Mouse (Mus musculus) c-Kit-negative CD71-positive TER-119-positive erythroid progenitor cells, embryonic 14.5 days (primary cell): Measurements from ENCODE around the gene Serpina3i.
"Not testable (repeated sequence)": the region's sequence is repeated elsewhere in the genome, so short reads cannot be mapped to it uniquely, and the experiment has no call there.

Experiments used
- DNase-seq: peaks from one replicate; pipeline ENCODE4 v3.0.0-alpha.2; 2013; ENCODE audit warnings: low read depth, low spot score

Gene Serpina3i

GRCm38 (mm10) chr12:104262863-104263262 is at the start of gene Serpina3i:
Gene Serpina3i (plus strand): TSS chr12:104263122.
- no peak for DNase-seq

- no peak for DNase-seq
These were observed 49.1 kb upstream of the Serpina3i start for GRCm38 (mm10) chr12:104213689-104214444.

- no peak for DNase-seq
These were observed 48.5 kb upstream of the Serpina3i start, which contains the start of gene Serpina3f for GRCm38 (mm10) chr12:104214445-104214753. Gene Serpina3f (plus strand): TSS chr12:104214544.

- no peak for DNase-seq
These were observed 47.7 kb upstream of the Serpina3i start for GRCm38 (mm10) chr12:104215249-104215648.

- DNase-seq: no peak
These were observed 41.3 kb upstream of the Serpina3i start for GRCm38 (mm10) chr12:104221616-104222015.

- no peak for DNase-seq
These were observed 39.2 kb upstream of the Serpina3i start for GRCm38 (mm10) chr12:104223690-104224089.

- DNase-seq: no peak
These were observed 38.2 kb upstream of the Serpina3i start for GRCm38 (mm10) chr12:104224598-104225300.

- DNase-seq: no peak
These were observed 32.2 kb upstream of the Serpina3i start for GRCm38 (mm10) chr12:104230762-104231161.

GRCm38 (mm10) chr12:104235915-104236314 is 27.0 kb upstream of the Serpina3i start, which contains the start of gene Serpina3g:
Gene Serpina3g (plus strand): TSS chr12:104236245.
- DNase-seq: no peak

GRCm38 (mm10) chr12:104238048-104238447 is 24.9 kb upstream of the Serpina3i start:
- not testable (repeated sequence) for DNase-seq

GRCm38 (mm10) chr12:104243307-104243706 is 19.6 kb upstream of the Serpina3i start:
- DNase-seq: no peak

GRCm38 (mm10) chr12:104245092-104245491 is 17.8 kb upstream of the Serpina3i start:
- DNase-seq: no peak

GRCm38 (mm10) chr12:104245595-104245994 is 17.3 kb upstream of the Serpina3i start:
- DNase-seq: no peak

- no peak for DNase-seq
These were observed 15.3 kb upstream of the Serpina3i start for GRCm38 (mm10) chr12:104247553-104248002.

- no peak for DNase-seq
These were observed 14.7 kb upstream of the Serpina3i start for GRCm38 (mm10) chr12:104248231-104248630.

- no peak for DNase-seq
These were observed 1.9 kb upstream of the Serpina3i start for GRCm38 (mm10) chr12:104261041-104261440.

- DNase-seq: no peak
These were observed 3.5 kb downstream of the Serpina3i start for GRCm38 (mm10) chr12:104266374-104266773.

GRCm38 (mm10) chr12:104278216-104279055 is 15.5 kb downstream of the Serpina3i start:
- no peak for DNase-seq

GRCm38 (mm10) chr12:104279056-104279435 is 16.1 kb downstream of the Serpina3i start:
- DNase-seq: no peak

GRCm38 (mm10) chr12:104283380-104283779 is 20.5 kb downstream of the Serpina3i start:
- no peak for DNase-seq

- DNase-seq: no peak
These were observed 25.4 kb downstream of the Serpina3i start for GRCm38 (mm10) chr12:104288336-104288735.

GRCm38 (mm10) chr12:104289872-104290271 is 26.9 kb downstream of the Serpina3i start:
- DNase-seq: no peak
